29 mouse cellular contexts compared by ENCODE assay signal in genomic region chr9:110999056-110999455, GRCm38 (mm10). TPM values are rescaled to one million over a fixed set of nuclear protein-coding genes. Genes with fewer than 3 reads are reported as not detected.
DNase-seq lines count a peak whose midpoint lies in the region; ATAC-seq and TF ChIP-seq lines count a peak whose summit lies in the region.
"Had no signal": no experiment of that assay in that cellular context is flagged by ENCODE, and none has a peak within 500 bp of the region (broad histone marks: within the 10 kb centered on the region; RNA-seq: fewer than 3 reads in every experiment).

No protein-coding gene starts in this region.

- intact Hi-C loops in gastrocnemius, adult 2 months (cut with DNase I), result loop anchor here (5.0 kb wide), 1 partner anchor 163 kb away; no protein-coding TSS in a partner anchor

- peak overlapping the region; percentile 7; the same call in 1 of the 2 replicates for H3K4me2 ChIP-seq in liver, postnatal 0 days (ENCODE audit: low read depth, low read length)
- H3K4me2 ChIP-seq in liver, embryonic 12.5 days, result no peak overlapping the region
- no peak overlapping the region for H3K4me2 ChIP-seq in intestine, postnatal 0 days (replicated peaks; ENCODE audit: low read depth)
- H3K4me2 ChIP-seq: embryonic facial prominence, embryonic 15.5 days; heart, embryonic 15.5 days; kidney, embryonic 15.5 days; limb, embryonic 12.5 days; liver, embryonic 13.5 days; midbrain, embryonic 12.5 days had no signal

- H3K27ac ChIP-seq in gastrocnemius, adult 2 months, result peak overlapping the region; percentile 59; the same call in 1 of the 2 replicates
- 0 out of 2 replicates have a peak overlapping the region, but pooled peaks have one; percentile 16 for H3K27ac ChIP-seq in liver, postnatal 0 days (ENCODE audit: low read depth)
- H3K27ac ChIP-seq in liver, embryonic 12.5 days, result no peak overlapping the region
- peak overlapping the region; percentile 37 for H3K27ac ChIP-seq in intestine, postnatal 0 days (ENCODE audit: low read depth, low read length)
- H3K27ac ChIP-seq: embryonic facial prominence, embryonic 15.5 days; heart, embryonic 15.5 days; kidney, embryonic 15.5 days; limb, embryonic 12.5 days; liver, embryonic 13.5 days; midbrain, embryonic 12.5 days had no signal

- no peak for TF ChIP-seq EP300 in liver, postnatal 0 days (IDR thresholded peaks at IDR 0.05; ENCODE audit: low read depth)

- TF ChIP-seq CTCF in gastrocnemius, adult 2 months (IDR thresholded peaks at IDR 0.05), result no peak
- no peak for TF ChIP-seq CTCF in liver, postnatal 0 days (IDR thresholded peaks at IDR 0.05; ENCODE audit: low read depth)
- TF ChIP-seq CTCF in intestine, postnatal 0 days (IDR thresholded peaks at IDR 0.05; ENCODE audit: low read depth), result no peak

- no peaks in the 10 kb centered on the region for H3K27me3 ChIP-seq in liver, postnatal 0 days (ENCODE audit: insufficient read depth, low read length)
- H3K27me3 ChIP-seq in liver, embryonic 12.5 days (replicated peaks), result no peaks in the 10 kb centered on the region
- H3K27me3 ChIP-seq in intestine, postnatal 0 days (replicated peaks; ENCODE audit: control insufficient read depth, insufficient read depth, low read length), result no peaks in the 10 kb centered on the region
- H3K27me3 ChIP-seq: embryonic facial prominence, embryonic 15.5 days; heart, embryonic 15.5 days; kidney, embryonic 15.5 days; limb, embryonic 12.5 days; liver, embryonic 13.5 days; midbrain, embryonic 12.5 days had no signal

- no peak for DNase-seq in gastrocnemius, adult 2 months
- DNase-seq in gastrocnemius, postnatal 4 days (ENCODE audit: low spot score in 2 of 2), result no peak
- DNase-seq in liver, postnatal 0 days, result no peak
- DNase-seq in lung, postnatal 4 days, result peak; percentile 33 to 75
- no peak for DNase-seq in spleen, postnatal 4 days (ENCODE audit: low spot score in 2 of 2)
- no peak for DNase-seq in ovary, postnatal 10 days (ENCODE audit: low spot score)
- DNase-seq: adrenal gland, adult 2 months; cerebellum, adult 11-12 months; cerebellum, postnatal 14 days; liver, embryonic 13.5 days; right cerebral cortex, postnatal 4 days; thymus, adult 2 months had no signal

- H3K9ac ChIP-seq in liver, postnatal 0 days (replicated peaks), result no peak overlapping the region
- no peak overlapping the region for H3K9ac ChIP-seq in liver, embryonic 12.5 days
- H3K9ac ChIP-seq in intestine, postnatal 0 days (ENCODE audit: low read depth, low read length), result no peak overlapping the region
- H3K9ac ChIP-seq: embryonic facial prominence, embryonic 15.5 days; heart, embryonic 15.5 days; kidney, embryonic 15.5 days; limb, embryonic 12.5 days; liver, embryonic 13.5 days; midbrain, embryonic 12.5 days had no signal

- H3K4me1 ChIP-seq in liver, postnatal 0 days (ENCODE audit: insufficient read depth), result peaks cover 12% of the 10 kb centered on the region
- peaks cover 13% of the 10 kb centered on the region for H3K4me1 ChIP-seq in liver, embryonic 12.5 days
- H3K4me1 ChIP-seq in intestine, postnatal 0 days (replicated peaks; ENCODE audit: control insufficient read depth, insufficient read depth, low read length), result peaks cover 11% of the 10 kb centered on the region
- H3K4me1 ChIP-seq: embryonic facial prominence, embryonic 15.5 days; limb, embryonic 12.5 days; midbrain, embryonic 12.5 days had no signal

- H3K36me3 ChIP-seq in liver, postnatal 0 days (replicated peaks; ENCODE audit: insufficient read depth, low read length), result no peaks in the 10 kb centered on the region
- no peaks in the 10 kb centered on the region for H3K36me3 ChIP-seq in liver, embryonic 12.5 days
- no peaks in the 10 kb centered on the region for H3K36me3 ChIP-seq in intestine, postnatal 0 days (ENCODE audit: control insufficient read depth, insufficient read depth)
- H3K36me3 ChIP-seq: embryonic facial prominence, embryonic 15.5 days; heart, embryonic 15.5 days; kidney, embryonic 15.5 days; limb, embryonic 12.5 days; liver, embryonic 13.5 days; midbrain, embryonic 12.5 days had no signal

- WGBS in liver, postnatal 0 days (ENCODE audit: insufficient replicate concordance), result 52% methylated on average over 2 of the region's 2 CpGs
- WGBS in liver, embryonic 12.5 days (ENCODE audit: insufficient replicate concordance), result 72% methylated on average over 2 of the region's 2 CpGs
- whole genome bisulfite sequencing in intestine, postnatal 0 days, result 77% methylated on average over 2 of the region's 2 CpGs

- H3K9me3 ChIP-seq in liver, postnatal 0 days (ENCODE audit: low read length), result no peaks in the 10 kb centered on the region
- H3K9me3 ChIP-seq in liver, embryonic 12.5 days (replicated peaks), result no peaks in the 10 kb centered on the region
- H3K9me3 ChIP-seq in intestine, postnatal 0 days (ENCODE audit: control insufficient read depth), result no peaks in the 10 kb centered on the region
- H3K9me3 ChIP-seq: embryonic facial prominence, embryonic 15.5 days; heart, embryonic 15.5 days; kidney, embryonic 15.5 days; limb, embryonic 12.5 days; liver, embryonic 13.5 days; midbrain, embryonic 12.5 days had no signal

- H3K4me3 ChIP-seq in gastrocnemius, adult 2 months, result no peak overlapping the region
- H3K4me3 ChIP-seq in liver, postnatal 0 days (ENCODE audit: low read depth, low read length), result no peak overlapping the region
- no peak overlapping the region for H3K4me3 ChIP-seq in liver, embryonic 12.5 days
- H3K4me3 ChIP-seq in intestine, postnatal 0 days (ENCODE audit: low read depth, low read length), result no peak overlapping the region
- H3K4me3 ChIP-seq: embryonic facial prominence, embryonic 15.5 days; heart, embryonic 15.5 days; kidney, embryonic 15.5 days; limb, embryonic 12.5 days; liver, embryonic 13.5 days; midbrain, embryonic 12.5 days had no signal

- ATAC-seq in liver, postnatal 0 days, result no peak
- ATAC-seq in liver, embryonic 12.5 days, result no peak
- no peak for ATAC-seq in intestine, postnatal 0 days
- ATAC-seq: CD4-positive, CD25-positive, alpha-beta regulatory T cell, adult 4 months; forebrain, embryonic 16.5 days had no signal

RNA-seq across cellular contexts. Expression of gene Rtp3, which starts 8.7 kb away (rescaled TPM):
- 1 to 10 TPM; 1.1 to 1.2 TPM for total RNA-seq in gastrocnemius, adult 2 months (2021)
- 1 to 10 TPM in 1 of 2 experiments, under 1 TPM in 1; 0.93 to 1.1 TPM for total RNA-seq in gastrocnemius, postnatal 4 days (2021)
- 11.6 and 14.6 TPM in 2 replicates for polyA plus RNA-seq in liver, postnatal 0 days (2015; fragmentation: Nextera tagmentation; extraction: Ambion mirVana)
- 6.7 and 8.1 TPM in 2 replicates for polyA plus RNA-seq in liver, embryonic 12.5 days (2016; fragmentation: Nextera tagmentation; extraction: Ambion mirVana)
- 0.10 and 0.17 TPM in 2 replicates for polyA plus RNA-seq in intestine, postnatal 0 days (2015; fragmentation: Nextera tagmentation; extraction: Ambion mirVana)
- total RNA-seq: megakaryocyte progenitor cell, adult 5-6 weeks; monocyte, adult 5-6 weeks had no signal
- polyA plus RNA-seq: CD4-positive, CD25-positive, alpha-beta regulatory T cell, adult 4 months; embryonic facial prominence, embryonic 15.5 days; forebrain, embryonic 16.5 days; limb, embryonic 12.5 days; midbrain, embryonic 12.5 days; neural tube, embryonic 11.5 days; stomach, embryonic 14.5 days had no signal

RNA-seq across cellular contexts. Expression of gene Ltf, which starts 20.0 kb away (rescaled TPM):
- total RNA-seq in gastrocnemius, adult 2 months (2021), result not detected
- total RNA-seq in gastrocnemius, postnatal 4 days (2021), result 1 to 10 TPM; 1.2 to 3.6 TPM
- 235 and 247 TPM in 2 replicates for polyA plus RNA-seq in liver, postnatal 0 days (2015; fragmentation: Nextera tagmentation; extraction: Ambion mirVana)
- polyA plus RNA-seq in liver, embryonic 12.5 days (2016; fragmentation: Nextera tagmentation; extraction: Ambion mirVana), result 17.0 and 18.7 TPM in 2 replicates
- 8.3 and 14.1 TPM in 2 replicates for polyA plus RNA-seq in intestine, postnatal 0 days (2015; fragmentation: Nextera tagmentation; extraction: Ambion mirVana)
- total RNA-seq: ES-E14 had no signal
- polyA plus RNA-seq: adrenal gland, adult 2 months; neural tube, embryonic 11.5 days; urinary bladder, adult 2 months had no signal

RNA-seq across cellular contexts. Expression of gene Lrrc2, which starts 47.7 kb away (rescaled TPM):
- total RNA-seq in gastrocnemius, adult 2 months (2021), result 10 to 100 TPM; 75.0 to 80.8 TPM
- 10 to 100 TPM in 1 of 2 experiments, 1 to 10 TPM in 1; 8.8 to 13.3 TPM for total RNA-seq in gastrocnemius, postnatal 4 days (2021)
- polyA plus RNA-seq in liver, postnatal 0 days (2015; fragmentation: Nextera tagmentation; extraction: Ambion mirVana), result 0.13 and 0.38 TPM in 2 replicates
- polyA plus RNA-seq in liver, embryonic 12.5 days (2016; fragmentation: Nextera tagmentation; extraction: Ambion mirVana), result 0.12 and 0.26 TPM in 2 replicates
- 0.23 and 0.46 TPM in 2 replicates for polyA plus RNA-seq in intestine, postnatal 0 days (2015; fragmentation: Nextera tagmentation; extraction: Ambion mirVana)
- total RNA-seq: monocyte, adult 5-6 weeks had no signal
- polyA plus RNA-seq: midbrain, embryonic 12.5 days; stomach, embryonic 14.5 days had no signal

RNA-seq across cellular contexts. Expression of gene Tdgf1, which starts 53.1 kb away (rescaled TPM):
- total RNA-seq in gastrocnemius, adult 2 months (2021), result not detected
- total RNA-seq in gastrocnemius, postnatal 4 days (2021), result not detected
- polyA plus RNA-seq in liver, postnatal 0 days (2015; fragmentation: Nextera tagmentation; extraction: Ambion mirVana), result not detected in 2 replicates
- not detected in 2 replicates for polyA plus RNA-seq in liver, embryonic 12.5 days (2016; fragmentation: Nextera tagmentation; extraction: Ambion mirVana)
- polyA plus RNA-seq in intestine, postnatal 0 days (2015; fragmentation: Nextera tagmentation; extraction: Ambion mirVana), result 0.08 TPM in 1 of 2 replicates, not detected in the other
- total RNA-seq: adrenal gland, adult 2 months; heart, postnatal 4 days; megakaryocyte progenitor cell, adult 5-6 weeks; monocyte, adult 5-6 weeks had no signal
- polyA plus RNA-seq: adrenal gland, adult 2 months; forebrain, embryonic 16.5 days; heart, embryonic 15.5 days; kidney, embryonic 15.5 days; large intestine, adult 2 months; limb, embryonic 12.5 days; liver, embryonic 13.5 days; midbrain, embryonic 12.5 days; neural tube, embryonic 11.5 days; stomach, embryonic 14.5 days; urinary bladder, adult 2 months had no signal

RNA-seq across cellular contexts. Expression of gene Ccrl2, which starts 58.3 kb away (rescaled TPM):
- 1 to 10 TPM; 3.1 to 4.0 TPM for total RNA-seq in gastrocnemius, adult 2 months (2021)
- total RNA-seq in gastrocnemius, postnatal 4 days (2021), result 1 to 10 TPM; 1.4 to 1.8 TPM
- polyA plus RNA-seq in liver, postnatal 0 days (2015; fragmentation: Nextera tagmentation; extraction: Ambion mirVana), result 7.4 and 8.4 TPM in 2 replicates
- 12.2 and 13.4 TPM in 2 replicates for polyA plus RNA-seq in liver, embryonic 12.5 days (2016; fragmentation: Nextera tagmentation; extraction: Ambion mirVana)
- 2.7 and 3.8 TPM in 2 replicates for polyA plus RNA-seq in intestine, postnatal 0 days (2015; fragmentation: Nextera tagmentation; extraction: Ambion mirVana)

Comparison
In these comparisons a context has a peak if more than half of its experiments do, and no peak if none do; other contexts are left out.
1. RNA of gene Ltf, which starts 20.0 kb away (polyA plus RNA-seq): 235 to 247 TPM in liver, postnatal 0 days; 17.0 to 18.7 TPM in liver, embryonic 12.5 days and 8.3 to 14.1 TPM in intestine, postnatal 0 days; every median in the first group is over 10 times any median in the second.
2. DNase-seq: peak in lung, postnatal 4 days (2 of 2); none in gastrocnemius, adult 2 months (single experiment), gastrocnemius, postnatal 4 days (0 of 2), liver, postnatal 0 days (single experiment), spleen, postnatal 4 days (0 of 2) and ovary, postnatal 10 days (single experiment).